Mouse (Mus musculus) megakaryocyte, embryonic 14.5 days (primary cell): ENCODE measurements around the gene Smco2.

Experiments
- FLI1 ChIP-seq: IDR thresholded peaks from 2 replicates; pipeline ENCODE4 v1.6.1; 2012; ENCODE audit warnings: low read length, inconsistent platforms, mixed read lengths
- GATA1 ChIP-seq: IDR thresholded peaks from 3 replicates; pipeline ENCODE4 v1.6.1; 2012; ENCODE audit warnings: mixed read lengths, low read length, inconsistent platforms, borderline replicate concordance

- TF ChIP-seq GATA1, result no peak
- TF ChIP-seq FLI1, result no peak
Measured at GRCm38 (mm10) chr6:146833485-146834314, 16.2 kb upstream of the Smco2 start.
